Mouse (Mus musculus): Measurements from ENCODE around the gene Tlk1. TPM values are rescaled to one million over a fixed set of nuclear protein-coding genes. Genes with fewer than 3 reads are reported as not detected.

The Tlk1 gene
- total RNA-seq (2015; ENCODE audit: low replicate concordance), result 58.6 and 84.4 TPM in 2 replicates
- total RNA-seq (2017; ENCODE audit: low replicate concordance), result 59.6 and 75.0 TPM in 2 replicates

GRCm38 (mm10) chr2:70825371-70826051 is at the start of gene Tlk1:
Gene Tlk1, minus strand, starts transcription at chr2:70825728.
- ATAC-seq (replicated peaks; ENCODE audit: low FRiP score, poor library complexity, severe bottlenecking), result peak; percentile 54

DNA sequence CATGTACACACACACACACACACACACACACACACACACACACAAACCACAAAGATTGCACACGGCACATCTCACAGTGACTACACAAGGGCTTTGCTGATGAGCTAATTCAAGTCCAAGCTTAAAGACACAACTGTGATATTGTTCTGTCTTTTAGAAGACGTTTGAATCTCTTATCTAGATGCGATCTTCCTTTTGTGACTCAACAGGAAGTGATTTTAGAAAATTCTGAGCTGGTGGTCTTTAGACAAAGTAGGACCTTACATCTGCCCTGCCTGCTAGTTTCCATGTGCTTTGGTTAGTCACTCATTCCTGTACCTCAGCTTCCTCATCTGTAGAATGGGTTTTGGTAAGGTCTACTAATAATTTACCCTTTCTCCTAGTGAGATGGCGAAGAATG is 49.6 kb upstream of the Tlk1 start:
- no peak for ATAC-seq (replicated peaks; ENCODE audit: low FRiP score, poor library complexity, severe bottlenecking)

DNA sequence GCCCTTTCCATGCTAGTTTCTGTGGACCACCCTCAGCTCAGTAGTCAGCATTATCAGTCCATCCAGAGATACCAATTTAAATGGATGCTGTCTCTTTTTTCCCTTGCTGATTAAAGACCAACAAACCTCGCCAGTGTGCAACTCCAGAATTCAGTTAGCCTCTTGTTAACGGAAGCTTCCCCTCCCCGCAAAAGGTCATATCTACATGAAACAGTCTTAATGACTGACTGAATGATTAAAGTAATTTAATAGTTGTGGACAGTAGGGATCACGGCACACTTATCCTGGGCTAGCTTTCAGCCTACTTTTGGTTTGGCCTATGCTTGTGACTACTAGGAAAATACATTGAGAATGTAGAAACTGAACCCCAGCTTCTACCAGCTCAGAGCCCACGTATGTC is 47.6 kb upstream of the Tlk1 start:
- no peak for ATAC-seq (replicated peaks; ENCODE audit: low FRiP score, poor library complexity, severe bottlenecking)

DNA sequence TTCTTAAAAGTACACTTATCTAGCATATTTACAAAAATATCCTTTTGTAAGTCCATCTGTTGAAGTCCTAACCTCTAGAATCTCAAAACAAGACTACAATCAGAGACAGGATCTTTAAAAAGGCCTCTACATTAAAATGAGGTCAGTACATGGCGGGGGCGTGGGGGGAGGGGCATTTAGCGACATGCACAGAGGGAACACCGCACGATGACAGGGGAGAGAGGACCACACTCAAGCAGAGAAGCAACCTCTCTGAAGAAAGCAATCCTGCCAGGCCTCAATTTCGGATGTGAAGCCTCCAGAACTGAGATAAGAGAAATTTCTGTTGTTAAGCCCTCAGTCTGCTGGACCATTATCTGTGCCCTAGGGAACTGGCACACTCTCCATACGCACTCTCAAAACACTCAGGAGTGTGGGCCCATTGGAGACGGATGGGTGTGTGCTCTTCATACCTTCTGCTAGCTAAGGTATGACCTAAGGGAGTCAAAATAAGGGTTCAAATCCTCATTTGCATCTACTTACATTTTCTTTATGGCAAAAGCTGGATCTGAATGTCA is 46.0 kb upstream of the Tlk1 start:
- ATAC-seq (replicated peaks; ENCODE audit: low FRiP score, poor library complexity, severe bottlenecking), result no peak

GRCm38 (mm10) chr2:70870819-70871218 is 45.3 kb upstream of the Tlk1 start:
- ATAC-seq (replicated peaks; ENCODE audit: low FRiP score, poor library complexity, severe bottlenecking), result no peak

DNA sequence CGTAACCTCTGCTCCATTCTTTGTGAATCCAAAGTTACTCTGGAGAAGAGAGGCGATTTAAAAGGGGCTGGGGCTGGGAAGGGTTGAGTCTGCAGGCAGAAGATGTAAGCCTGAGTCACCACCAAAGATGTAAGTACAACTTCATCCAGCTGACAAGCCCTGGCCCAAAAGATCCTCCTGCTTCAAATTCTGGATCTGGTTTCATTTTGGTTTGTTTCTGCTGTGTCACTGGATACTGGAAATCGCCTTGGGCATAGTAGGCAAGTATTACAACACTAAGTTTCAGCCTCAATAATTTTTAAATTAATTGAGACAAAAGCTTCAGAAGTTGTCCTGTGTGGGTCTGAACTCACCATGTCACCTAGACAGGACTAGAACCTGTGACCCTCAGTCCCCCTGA is 43.6 kb upstream of the Tlk1 start:
- ATAC-seq (replicated peaks; ENCODE audit: low FRiP score, poor library complexity, severe bottlenecking), result no peak

DNA sequence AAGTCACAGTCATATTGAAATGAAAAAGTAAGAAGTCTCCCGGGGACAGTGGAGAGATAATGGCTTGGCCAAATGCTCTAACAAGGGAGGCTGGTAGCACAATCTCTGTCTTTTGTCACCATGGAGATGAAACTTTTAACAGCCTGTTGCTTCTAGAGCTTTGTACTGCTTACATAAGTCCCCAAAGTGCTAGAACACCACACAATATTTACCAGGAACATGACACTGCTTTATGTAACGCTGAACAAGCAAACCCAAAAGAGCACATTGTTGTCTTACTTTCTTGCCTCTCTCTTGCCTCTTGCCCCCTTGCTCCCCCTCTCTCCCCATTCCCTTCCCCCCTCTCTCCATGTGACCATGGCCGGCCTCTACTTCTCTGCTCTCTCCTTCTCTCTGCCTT is 41.7 kb upstream of the Tlk1 start:
- no peak for ATAC-seq (replicated peaks; ENCODE audit: low FRiP score, poor library complexity, severe bottlenecking)

DNA sequence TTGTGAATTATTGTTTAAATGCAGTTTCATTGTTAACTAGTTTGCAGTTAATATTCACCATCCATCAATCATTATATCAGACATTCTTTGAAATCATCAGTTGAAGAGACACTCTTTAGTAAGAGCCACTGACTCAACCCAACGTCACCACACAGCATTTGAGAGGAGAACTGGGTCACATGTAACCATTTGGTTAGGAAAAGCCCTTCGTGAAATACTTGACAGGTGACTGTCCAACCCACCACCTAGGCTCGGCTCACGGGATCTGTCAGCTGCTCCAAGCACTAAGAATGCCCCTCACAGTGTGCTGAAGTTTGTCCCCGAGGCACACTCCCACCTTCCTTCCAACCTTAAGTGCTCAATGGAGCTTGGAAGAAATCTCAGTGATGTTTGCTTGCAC is 37.4 kb upstream of the Tlk1 start:
- no peak for ATAC-seq (replicated peaks; ENCODE audit: low FRiP score, poor library complexity, severe bottlenecking)

DNA sequence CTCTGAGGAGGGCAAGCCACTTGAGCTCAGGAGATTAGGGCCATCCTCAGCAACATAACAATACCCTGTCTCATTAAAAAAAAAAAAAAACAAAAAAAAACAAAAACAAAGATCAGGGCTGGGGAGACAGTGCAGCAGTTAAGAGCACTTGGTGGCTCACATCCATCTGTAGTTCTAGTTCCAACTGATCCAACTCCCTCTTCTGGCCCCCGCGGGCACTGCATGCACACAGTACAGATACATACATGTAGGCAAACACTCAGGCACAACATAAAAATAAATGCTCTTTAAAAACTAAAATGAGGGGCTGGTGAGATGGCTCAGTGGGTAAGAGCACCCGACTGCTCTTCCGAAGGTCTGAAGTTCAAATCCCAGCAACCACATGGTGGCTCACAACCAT is 34.2 kb upstream of the Tlk1 start:
- no peak for ATAC-seq (replicated peaks; ENCODE audit: low FRiP score, poor library complexity, severe bottlenecking)

GRCm38 (mm10) chr2:70856971-70857370 is 31.4 kb upstream of the Tlk1 start:
- no peak for ATAC-seq (replicated peaks; ENCODE audit: low FRiP score, poor library complexity, severe bottlenecking)

DNA sequence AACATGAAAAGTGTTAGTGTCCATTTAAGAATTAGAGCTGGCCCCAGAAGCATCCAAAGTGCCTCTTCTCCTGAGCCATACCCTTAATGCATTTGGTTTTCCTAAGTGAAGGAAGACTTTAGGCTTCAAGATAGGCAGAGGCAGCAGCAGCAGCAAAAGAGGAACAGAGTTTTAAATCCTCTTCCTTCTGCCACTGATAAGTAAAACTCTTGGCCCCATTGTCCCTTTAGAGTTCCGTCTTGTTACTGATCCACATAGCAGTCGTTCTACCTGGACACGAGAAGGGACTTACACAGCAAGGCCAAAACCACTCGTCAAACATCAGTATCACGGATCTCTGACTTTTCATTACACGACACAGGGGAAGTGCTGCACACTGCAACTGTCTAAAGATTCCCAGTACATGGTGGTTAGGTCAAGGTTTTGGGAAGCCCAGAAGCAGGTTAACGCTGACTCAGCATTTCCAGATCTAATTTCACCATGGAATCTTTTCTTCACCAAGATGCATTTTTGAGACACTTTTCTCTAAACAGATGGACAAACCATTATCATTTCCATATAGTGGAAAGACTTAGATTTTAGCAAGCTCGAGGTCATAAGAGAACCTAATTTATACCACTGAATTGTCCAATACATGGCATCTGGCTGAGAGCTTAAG is 28.8 kb upstream of the Tlk1 start:
- no peak for ATAC-seq (replicated peaks; ENCODE audit: low FRiP score, poor library complexity, severe bottlenecking)

DNA sequence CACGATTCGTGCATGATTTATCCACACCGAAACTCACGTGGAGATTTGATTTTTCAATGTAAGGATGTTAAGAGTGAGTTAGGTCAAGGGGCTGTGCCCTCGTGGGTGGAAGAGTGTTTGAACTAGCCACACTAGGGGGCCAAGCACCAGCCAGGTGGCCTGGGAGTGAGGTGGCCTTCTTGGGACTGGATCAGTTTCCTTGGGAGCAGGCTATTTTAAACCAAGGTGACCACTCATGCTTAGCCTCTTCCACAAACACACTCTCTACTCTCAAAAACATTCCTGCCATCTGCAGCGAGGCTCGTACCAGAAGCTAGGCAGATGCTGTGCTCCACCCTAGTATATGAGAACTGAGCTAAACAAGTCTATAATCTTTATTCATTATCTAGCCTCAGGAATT is 27.8 kb upstream of the Tlk1 start:
- ATAC-seq (replicated peaks; ENCODE audit: low FRiP score, poor library complexity, severe bottlenecking), result no peak

DNA sequence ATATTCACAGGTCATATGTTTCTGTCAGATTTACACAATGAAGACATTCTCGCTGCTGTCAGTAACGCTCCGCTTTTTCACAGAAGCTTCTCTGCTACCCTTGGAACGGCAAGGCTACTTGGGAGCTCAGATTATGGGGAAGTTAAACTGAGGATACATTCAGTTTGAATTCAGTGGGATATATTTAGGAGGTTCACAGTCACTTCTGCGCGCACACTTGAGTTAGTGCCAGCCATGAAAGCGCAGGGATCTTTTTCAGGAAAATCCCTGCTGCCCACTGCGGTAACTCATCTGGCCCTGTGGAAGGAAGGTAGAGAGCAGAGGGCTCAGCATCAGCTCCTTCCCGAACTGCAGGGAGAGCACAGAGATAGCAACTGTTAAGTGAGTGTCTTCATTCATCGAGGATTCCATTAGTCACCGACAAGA is 27.3 kb upstream of the Tlk1 start:
- ATAC-seq (replicated peaks; ENCODE audit: low FRiP score, poor library complexity, severe bottlenecking), result no peak

DNA sequence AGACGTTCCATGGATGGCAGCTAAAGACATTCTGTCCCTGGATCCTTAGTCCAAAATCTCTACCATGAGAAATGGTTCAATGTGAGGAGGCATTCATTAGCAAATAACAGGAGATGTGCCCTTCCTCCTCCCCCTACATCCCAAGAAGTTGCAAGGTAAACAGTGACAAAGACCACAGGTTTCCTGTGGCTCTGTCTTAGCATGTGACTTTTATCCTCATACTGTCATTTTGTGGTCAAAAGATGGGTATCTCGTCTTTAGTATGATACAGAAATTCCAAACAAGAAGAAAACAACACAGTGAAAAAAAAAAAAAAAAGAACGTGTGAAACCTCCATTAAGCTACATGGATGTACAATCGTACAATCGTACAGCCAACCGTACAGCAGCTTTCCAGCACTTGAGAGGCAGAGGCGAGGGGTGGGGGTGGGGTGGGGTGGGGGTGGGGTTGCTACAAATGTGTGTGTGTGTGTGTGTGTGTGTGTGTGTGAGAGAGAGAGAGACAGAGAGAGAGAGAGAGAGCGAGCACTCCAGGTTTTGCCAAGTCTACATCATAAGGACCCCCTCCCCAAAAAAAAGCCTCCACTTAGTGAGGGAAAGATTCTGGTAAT is 26.8 kb upstream of the Tlk1 start:
- ATAC-seq (replicated peaks; ENCODE audit: low FRiP score, poor library complexity, severe bottlenecking), result no peak

GRCm38 (mm10) chr2:70845871-70846270 is 20.3 kb upstream of the Tlk1 start:
- ATAC-seq (replicated peaks; ENCODE audit: low FRiP score, poor library complexity, severe bottlenecking), result no peak

DNA sequence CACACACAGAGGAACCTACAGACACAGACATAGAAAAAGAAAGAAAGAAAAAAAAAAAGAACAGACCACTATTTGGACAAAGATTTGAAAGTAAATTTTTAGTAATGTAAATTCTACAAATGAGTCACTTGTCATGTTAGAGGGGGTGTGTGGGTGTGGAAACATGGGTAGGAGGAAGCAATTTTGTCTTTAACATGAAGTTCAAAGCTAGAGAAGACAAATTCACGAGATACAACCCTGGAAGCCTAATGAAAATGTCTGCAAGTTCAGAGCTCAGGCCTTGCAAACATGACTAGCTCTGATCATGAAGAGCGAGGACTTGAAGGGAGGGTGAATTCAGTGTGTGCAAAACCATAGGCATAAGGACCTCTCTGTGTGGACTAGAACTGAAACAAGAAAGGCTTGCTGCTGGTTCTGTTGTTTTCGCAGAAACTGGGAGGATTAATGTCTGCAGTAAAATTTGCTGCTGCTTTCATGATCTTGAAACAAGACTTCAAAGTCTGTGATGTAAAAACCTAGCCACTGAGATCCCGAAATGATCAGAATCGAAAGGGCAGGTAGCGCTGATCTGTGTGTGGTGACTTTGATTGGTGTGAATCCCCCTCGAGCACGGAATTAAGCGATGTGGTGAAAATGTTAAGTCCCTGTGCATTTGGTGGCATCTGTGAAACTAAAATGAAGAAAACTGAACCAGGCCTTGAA is 19.3 kb upstream of the Tlk1 start:
- no peak for ATAC-seq (replicated peaks; ENCODE audit: low FRiP score, poor library complexity, severe bottlenecking)

DNA sequence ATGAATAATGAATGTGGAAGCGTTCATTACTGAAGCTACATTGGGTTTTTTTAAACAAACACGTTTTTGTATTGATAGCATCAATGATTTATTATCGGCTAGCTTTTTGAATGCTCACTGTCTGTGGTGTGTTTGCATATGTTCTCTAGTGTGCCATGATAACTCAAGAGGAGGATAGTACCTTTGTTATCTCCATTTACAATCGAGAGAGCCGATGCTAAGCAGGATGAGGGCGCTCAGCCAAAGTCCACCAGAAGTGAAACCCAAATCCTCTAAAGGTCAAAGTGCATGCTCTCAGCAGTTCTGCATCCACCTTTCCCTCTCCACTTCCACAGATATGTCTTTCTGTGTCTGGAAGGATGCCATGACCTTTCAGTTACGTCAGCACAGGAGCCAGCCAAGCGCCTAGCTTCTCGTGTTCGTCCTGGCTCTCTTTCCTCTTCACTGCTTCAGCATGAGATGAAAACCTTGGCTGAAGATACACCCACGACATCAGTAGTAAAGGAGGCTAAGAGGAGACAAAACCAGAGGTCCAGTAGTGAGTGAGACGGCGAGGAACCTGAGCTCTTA is 16.6 kb upstream of the Tlk1 start:
- ATAC-seq (replicated peaks; ENCODE audit: low FRiP score, poor library complexity, severe bottlenecking), result no peak

GRCm38 (mm10) chr2:70838536-70839216 is 13.1 kb upstream of the Tlk1 start:
- ATAC-seq (replicated peaks; ENCODE audit: low FRiP score, poor library complexity, severe bottlenecking), result no peak

DNA sequence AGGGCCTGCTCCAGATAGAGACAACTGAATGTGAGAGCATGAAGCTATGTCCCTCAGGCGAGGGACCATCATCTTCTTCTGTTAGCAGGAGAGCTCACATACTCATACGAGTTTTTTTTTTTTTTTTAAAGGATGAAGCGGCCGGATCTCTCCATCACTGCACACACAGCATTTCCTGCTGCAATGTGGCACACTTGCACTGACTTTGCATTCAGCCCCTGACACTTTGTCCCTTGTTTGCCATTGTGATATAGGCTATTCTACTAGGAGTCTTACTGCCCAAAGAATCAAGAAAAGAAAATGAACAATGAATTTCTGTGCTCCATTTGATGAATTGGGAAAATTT is 10.8 kb upstream of the Tlk1 start:
- no peak for ATAC-seq (replicated peaks; ENCODE audit: low FRiP score, poor library complexity, severe bottlenecking)

Data from erythroblast, adult 5-6 weeks (primary cell).